Mouse (Mus musculus): ENCODE data around the gene Akr1c21.
"Not testable (repeated sequence)": the region's sequence is repeated elsewhere in the genome, so short reads cannot be mapped to it uniquely, and the experiment has no call there.

Akr1c21 gene

DNA sequence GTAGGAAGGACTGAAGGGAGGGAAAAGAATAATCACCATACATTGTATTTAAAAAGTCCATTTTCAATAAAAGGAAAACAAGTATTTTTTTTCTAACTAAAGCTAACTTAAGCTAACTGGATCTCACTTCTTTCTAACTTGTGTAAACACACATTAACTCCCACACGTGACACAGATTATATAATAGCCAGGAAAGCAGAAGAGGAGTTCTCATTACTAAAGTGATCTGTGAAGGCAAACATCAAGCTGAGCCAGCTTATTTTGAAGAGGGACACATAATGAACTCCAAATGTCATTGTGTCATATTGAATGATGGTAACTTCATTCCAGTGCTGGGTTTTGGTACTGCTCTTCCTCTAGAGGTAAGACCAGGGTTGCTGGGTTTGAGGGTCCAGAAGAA lies at the start of gene Akr1c21:
Gene Akr1c21 (plus strand): TSS at position 205 of the 400 bp plus-strand sequence.
- no peak for DNase-seq (ENCODE audit: low spot score)

DNA sequence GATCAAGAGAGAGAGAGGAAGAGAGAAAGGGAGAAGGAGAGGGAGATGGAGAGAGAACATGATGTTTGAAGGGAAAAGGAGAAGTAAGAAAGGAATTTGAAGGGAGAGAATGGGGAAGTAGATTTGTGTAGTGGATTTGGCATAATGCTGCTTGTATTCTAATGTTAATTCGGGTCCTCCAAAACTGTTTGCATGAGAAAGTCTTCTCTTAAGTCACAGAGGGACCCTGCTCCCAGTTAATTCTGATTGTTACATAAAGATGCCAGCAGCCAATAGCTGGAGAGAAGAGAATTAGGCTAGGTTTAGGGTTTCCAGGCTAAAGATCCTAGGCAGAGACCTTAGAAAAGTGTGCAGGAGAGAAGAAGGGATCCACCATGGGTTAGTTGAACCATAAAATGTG lies 14.7 kb upstream of the Akr1c21 start:
- DNase-seq (ENCODE audit: low spot score), result no peak

DNA sequence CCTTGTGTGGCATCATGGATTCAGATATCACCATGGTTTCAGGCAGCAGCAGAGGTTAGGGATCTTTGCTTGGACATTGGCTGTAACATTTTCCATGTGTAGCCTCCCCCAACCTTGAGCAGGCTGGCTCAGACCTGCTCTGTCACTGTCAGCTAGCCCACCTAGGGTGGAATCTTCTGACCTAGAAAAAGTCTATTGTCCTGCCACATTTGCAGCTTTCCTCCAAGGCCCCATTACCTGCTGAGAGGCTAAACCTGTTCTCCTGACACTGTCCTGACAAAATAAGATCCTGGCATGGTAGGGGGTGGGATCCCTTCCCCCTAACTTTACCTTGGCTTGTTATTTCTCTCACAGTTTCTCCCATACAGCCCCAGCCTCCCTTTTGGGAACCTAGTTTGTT lies 13.4 kb upstream of the Akr1c21 start:
- DNase-seq (ENCODE audit: low spot score), result no peak

DNA sequence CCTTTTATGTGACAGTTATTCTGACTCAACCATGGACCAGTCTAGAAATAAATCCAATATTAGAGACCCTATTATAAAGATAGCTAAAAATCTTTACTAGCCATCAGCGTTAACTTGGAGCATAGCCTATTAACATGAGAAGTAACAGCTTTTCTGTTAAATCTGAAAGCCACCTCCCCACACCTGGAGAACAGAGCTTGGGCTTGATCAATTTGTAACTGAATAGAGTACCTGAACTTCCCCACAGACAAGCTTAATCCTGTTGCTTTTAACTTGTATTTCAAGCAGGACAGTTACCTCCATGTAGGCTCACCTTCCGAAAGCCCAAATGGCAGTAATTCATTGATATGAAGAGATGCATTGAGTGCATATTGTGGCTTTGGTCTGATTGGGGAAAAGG lies 7.9 kb upstream of the Akr1c21 start:
- no peak for DNase-seq (ENCODE audit: low spot score)

DNA sequence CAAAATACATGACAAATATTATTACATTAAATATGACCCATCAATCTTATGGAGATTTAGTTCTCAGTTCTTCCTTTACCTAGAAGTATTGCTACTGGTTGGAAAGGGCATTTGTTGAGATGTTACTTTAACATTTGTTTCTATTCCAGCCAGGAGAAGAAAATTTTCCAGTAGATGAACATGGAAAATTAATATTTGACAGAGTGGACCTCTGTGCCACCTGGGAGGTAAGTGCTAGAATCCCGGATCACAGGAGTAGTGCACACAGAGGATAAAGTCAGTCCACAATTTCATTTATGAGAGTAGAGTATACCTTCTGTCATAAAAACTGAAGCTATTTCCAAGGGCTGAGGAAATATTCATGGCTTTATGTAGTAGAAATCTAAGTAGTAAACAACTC lies 3.0 kb downstream of the Akr1c21 start:
- no peak for DNase-seq (ENCODE audit: low spot score)

DNA sequence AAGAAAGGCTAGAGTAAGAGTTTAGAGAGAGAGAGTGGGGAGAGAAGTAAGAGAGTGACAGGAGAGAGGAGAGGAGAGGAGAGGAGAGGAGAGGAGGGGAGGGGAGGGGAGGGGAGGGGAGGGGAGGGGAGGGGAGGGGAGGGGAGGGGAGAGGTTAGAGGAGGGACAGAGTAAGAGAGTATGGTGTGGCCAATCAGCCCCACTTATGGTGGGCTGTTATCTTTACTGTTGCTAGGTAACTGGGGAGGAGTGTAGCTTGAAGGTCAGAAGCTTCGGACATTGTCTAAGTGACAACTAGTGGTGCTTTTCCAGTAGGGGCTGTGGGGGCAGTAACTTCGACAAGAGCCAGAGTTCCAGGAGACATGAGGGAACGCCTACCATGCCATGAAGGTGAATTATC lies 29.6 kb downstream of the Akr1c21 start:
- not testable (repeated sequence) for DNase-seq (ENCODE audit: low spot score)

DNA sequence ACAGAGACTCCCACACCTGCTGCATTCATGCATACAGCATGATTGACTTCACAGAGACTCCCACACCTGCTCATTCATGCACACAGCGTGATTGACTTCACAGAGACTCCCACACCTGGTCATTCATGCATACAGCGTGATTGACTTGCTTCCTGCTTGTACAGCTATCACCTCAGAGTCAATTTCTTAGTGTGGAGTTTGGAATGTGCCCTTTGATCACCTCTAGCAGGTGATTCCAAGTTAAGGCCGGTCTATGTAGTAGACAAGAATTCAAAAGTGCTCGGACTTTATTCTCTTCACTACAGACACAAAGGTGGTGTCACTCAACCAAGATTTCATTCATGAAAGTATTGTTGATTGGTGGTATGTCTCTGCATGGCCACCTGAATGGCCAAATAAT lies 32.9 kb downstream of the Akr1c21 start:
- DNase-seq (ENCODE audit: low spot score), result no peak

DNA sequence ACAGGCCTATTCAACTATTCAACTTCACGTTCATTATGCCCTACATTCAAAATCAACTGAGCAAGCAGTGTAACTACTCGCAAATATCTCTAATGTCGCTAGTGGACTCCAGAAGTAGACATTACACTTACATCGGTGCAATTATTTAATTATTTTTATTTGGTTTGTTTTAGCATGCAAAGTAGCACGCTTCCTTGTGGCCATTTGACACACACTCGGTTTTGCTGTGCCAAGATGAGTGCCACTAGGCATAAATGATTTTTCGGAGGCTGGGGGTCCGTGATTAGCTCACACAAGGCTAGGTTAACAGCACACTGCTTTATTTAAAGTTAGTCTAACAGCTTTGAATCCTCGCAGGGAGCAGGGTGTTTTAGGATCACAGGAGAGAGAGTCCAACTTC lies 34.7 kb downstream of the Akr1c21 start:
- DNase-seq (ENCODE audit: low spot score), result no peak

DNA sequence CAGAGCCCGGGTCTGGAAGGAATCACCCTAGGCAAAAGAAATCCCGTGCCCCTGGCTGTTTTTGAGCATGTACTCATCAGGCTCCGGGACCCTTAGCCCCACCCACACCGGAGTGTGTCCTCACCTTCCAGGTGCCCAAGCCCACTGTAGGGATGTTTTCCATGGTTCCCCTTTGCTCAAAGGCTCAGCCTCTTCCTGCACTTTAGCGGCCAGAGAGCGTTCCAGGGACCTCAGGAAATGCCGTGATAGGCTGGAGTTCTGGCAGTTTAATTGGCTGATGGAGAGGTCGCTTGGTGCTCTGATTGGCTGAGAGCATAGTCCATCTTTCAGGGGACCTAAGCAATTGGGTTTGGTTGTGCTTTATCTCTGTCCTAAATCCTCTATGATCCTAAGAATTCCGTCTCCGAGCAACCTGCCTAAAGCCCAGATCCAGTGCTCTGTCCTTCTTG lies 35.1 kb downstream of the Akr1c21 start, which contains the start of gene Akr1e1:
Gene Akr1e1 (minus strand): TSS at position 214 of the 449 bp plus-strand sequence.
- peak; percentile 75 for DNase-seq (ENCODE audit: low spot score)

DNA sequence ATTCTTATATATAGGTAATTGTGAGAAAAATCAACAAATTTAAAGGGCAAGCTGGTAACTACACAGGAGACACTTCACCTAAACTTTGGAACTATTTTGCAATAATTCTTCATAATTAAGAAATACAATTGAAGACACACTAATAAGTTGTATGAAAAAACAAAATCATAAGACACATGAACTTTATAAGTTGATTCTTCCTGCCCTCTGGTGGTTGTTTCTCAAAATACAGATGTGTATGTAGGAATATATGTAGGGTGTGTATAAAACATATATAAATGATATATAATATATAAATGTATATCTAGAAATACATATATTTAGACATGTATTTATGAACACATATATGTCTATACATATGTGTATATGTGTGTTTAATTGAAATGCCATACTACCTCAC lies 37.0 kb downstream of the Akr1c21 start:
- no peak for DNase-seq (ENCODE audit: low spot score)

Measured in ovary, postnatal 14 days (tissue).